ENCODE assay signal across 8 mouse cellular contexts in genomic region chr16:78198642-78199121, GRCm38 (mm10).
DNase-seq lines count a peak whose midpoint lies in the region; ATAC-seq lines count a peak whose summit lies in the region.

No protein-coding gene starts in this region.

- H3K4me3 ChIP-seq in hindbrain, embryonic 16.5 days (ENCODE audit: low read length), result no peak overlapping the region

- ATAC-seq in hindbrain, embryonic 16.5 days, result peak; percentile 32; the same call in 1 of the 2 replicates
- ATAC-seq in megakaryocyte progenitor cell, adult 5-6 weeks (replicated peaks; ENCODE audit: poor library complexity), result peak; percentile 85

- no peaks in the 10 kb centered on the region for H3K27me3 ChIP-seq in hindbrain, embryonic 16.5 days (replicated peaks; ENCODE audit: control insufficient read depth, insufficient read depth, low read length)

- peak overlapping the region; percentile 46 for H3K4me2 ChIP-seq in hindbrain, embryonic 16.5 days (ENCODE audit: low read length)

- no peaks in the 10 kb centered on the region for H3K9me3 ChIP-seq in hindbrain, embryonic 16.5 days (ENCODE audit: control insufficient read depth, low read length)

- no peaks in the 10 kb centered on the region for H3K4me1 ChIP-seq in hindbrain, embryonic 16.5 days (ENCODE audit: control insufficient read depth, insufficient read depth, low read depth, low read length)

- peak; percentile 55 for DNase-seq in Muller cell, postnatal 12 days (ENCODE audit: inconsistent ontology term)
- DNase-seq in cerebellum, adult 8-10 months, result peak; percentile 43
- peak; percentile 74 to 80 for DNase-seq in frontal cortex, postnatal 25 days (ENCODE audit: low spot score in 2 of 2)
- DNase-seq in left cerebral cortex, adult 18-20 months (ENCODE audit: low spot score in 2 of 2), result peak; percentile 77 to 81
- peak; percentile 88 for DNase-seq in right cerebral cortex, adult 2 months (ENCODE audit: low spot score in 2 of 2)
- peak; percentile 27 for DNase-seq in urinary bladder, postnatal 10 days (ENCODE audit: low spot score)

- no peaks in the 10 kb centered on the region for H3K36me3 ChIP-seq in hindbrain, embryonic 16.5 days (ENCODE audit: control insufficient read depth, insufficient read depth, low read length)

- no peak overlapping the region for H3K27ac ChIP-seq in hindbrain, embryonic 16.5 days (ENCODE audit: low read depth, low read length)

- no peak overlapping the region for H3K9ac ChIP-seq in hindbrain, embryonic 16.5 days (ENCODE audit: low read depth, low read length)

- 7% methylated on average over 16 of the region's 16 CpGs for WGBS in hindbrain, embryonic 16.5 days

Comparison
In these comparisons a context has a peak if more than half of its experiments do, and no peak if none do; other contexts are left out.
1. DNase-seq: peak in every context shown above with its lines; median percentile 88 in right cerebral cortex, adult 2 months; 79 in left cerebral cortex, adult 18-20 months; 77 in frontal cortex, postnatal 25 days; 55 in Muller cell, postnatal 12 days; 43 in cerebellum, adult 8-10 months; 27 in urinary bladder, postnatal 10 days.